Mouse (Mus musculus) limb, embryonic 11.5 days (tissue): ENCODE results near the gene Bcorl1. TPM values are rescaled to one million over a fixed set of nuclear protein-coding genes. Genes with fewer than 3 reads are reported as not detected.
A peak's percentile ranks its signal among the peaks of the same experiment; 100 is the strongest.

Experiments used
- ATAC-seq: fragments of 200-750 bp; cut with Nextera tagmentation; 2 replicates; pipeline ENCODE4 v1.8.0; 2017; ENCODE audit warnings: low read depth; ENCODE audit not compliant: insufficient number of reproducible peaks, low FRiP score, low TSS enrichment
- DNase-seq: peaks from one replicate; pipeline ENCODE4 v3.0.0-alpha.2; 2015; ENCODE audit warnings: low spot score
- H3K27ac ChIP-seq: fragments of 300-500 bp; sonication (generic); replicated peaks from 2 replicates; pipeline ENCODE4 v1.5.1; 2014; ENCODE audit warnings: low read depth, mild to moderate bottlenecking, low read length
- H3K27me3 ChIP-seq: fragments of 300-500 bp; sonication (generic); 2 replicates; pipeline ENCODE4 v1.6.1; 2014; ENCODE audit warnings: mild to moderate bottlenecking, low read length, mixed read lengths; ENCODE audit not compliant: control insufficient read depth, insufficient read depth
- H3K36me3 ChIP-seq: fragments of 300-500 bp; sonication (generic); 2 replicates; pipeline ENCODE4 v1.6.1; 2014; ENCODE audit warnings: mild to moderate bottlenecking, low read length, moderate library complexity, mixed read lengths; ENCODE audit not compliant: control insufficient read depth, insufficient read depth
- H3K4me1 ChIP-seq: fragments of 300-500 bp; sonication (generic); 2 replicates; pipeline ENCODE4 v1.6.1; 2014; ENCODE audit warnings: low read length, mixed read lengths; ENCODE audit not compliant: control insufficient read depth, insufficient read depth
- H3K4me2 ChIP-seq: fragments of 300-500 bp; sonication (generic); 2 replicates; pipeline ENCODE4 v1.6.1; 2014; ENCODE audit warnings: low read depth, mild to moderate bottlenecking, moderate library complexity; ENCODE audit not compliant: severe bottlenecking
- H3K4me3 ChIP-seq: fragments of 300-500 bp; sonication (generic); 2 replicates; pipeline ENCODE4 v1.5.1; 2014; ENCODE audit warnings: low read depth, low read length
- H3K9ac ChIP-seq: fragments of 300-500 bp; sonication (generic); 2 replicates; pipeline ENCODE4 v1.6.1; 2014; ENCODE audit warnings: mild to moderate bottlenecking, low read length
- H3K9me3 ChIP-seq: fragments of 300-500 bp; sonication (generic); 2 replicates; pipeline ENCODE4 v1.6.1; 2016; ENCODE audit warnings: low read length; ENCODE audit not compliant: control insufficient read depth
- WGBS: fragments of 180-500 bp; shearing (Covaris S2); extraction: QIAGEN DNeasy Blood & Tissue Kit; methylation state at CpG from one replicate; pipeline ENCODE4 v1.1.7; 2014; 5-methylcytosine and 5-hydroxymethylcytosine counted together
- polyA plus RNA-seq: library from polyadenylated mRNA; unstranded; fragments of >200 nt; fragmentation: Nextera tagmentation; extraction: Ambion mirVana; gene quantifications from 2 replicates; pipeline ENCODE4 v1.2.1, GENCODE M21; 2014

The Bcorl1 gene
- polyA plus RNA-seq, 1 experiment from 2014 or later = 5.4 TPM

DNA sequence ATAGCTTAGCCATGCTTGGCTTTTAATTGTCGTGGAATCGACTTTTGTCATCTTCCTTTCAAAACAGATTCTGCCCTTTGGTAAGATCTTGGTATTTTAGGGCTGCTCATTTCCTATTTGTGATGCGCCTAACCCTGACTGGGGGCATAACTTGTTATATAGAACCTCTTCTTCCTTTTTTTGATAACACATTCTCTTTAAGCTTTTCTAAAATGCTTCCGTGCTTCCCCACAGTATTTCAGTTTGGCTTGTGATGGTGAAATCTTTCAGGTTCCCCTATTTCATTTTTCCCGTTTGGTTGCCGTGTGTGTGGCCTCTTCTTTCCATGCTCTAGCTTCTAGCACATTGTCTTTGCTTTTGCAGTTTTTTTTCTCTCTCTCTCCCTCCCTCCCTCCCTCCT, 14.2 kb downstream of the Bcorl1 start:
- no peak overlapping the region for H3K27ac ChIP-seq
- ATAC-seq = no peak
- H3K4me1 ChIP-seq = no peaks in the 10 kb centered on the region
- H3K4me2 ChIP-seq = no peak overlapping the region
- no peak overlapping the region for H3K4me3 ChIP-seq
- no peak overlapping the region for H3K9ac ChIP-seq
- H3K36me3 ChIP-seq = no peaks in the 10 kb centered on the region
- no peaks in the 10 kb centered on the region for H3K27me3 ChIP-seq
- H3K9me3 ChIP-seq = no peaks in the 10 kb centered on the region
- no peak for DNase-seq
- 93% methylated on average over 6 of the region's 6 CpGs for WGBS

DNA sequence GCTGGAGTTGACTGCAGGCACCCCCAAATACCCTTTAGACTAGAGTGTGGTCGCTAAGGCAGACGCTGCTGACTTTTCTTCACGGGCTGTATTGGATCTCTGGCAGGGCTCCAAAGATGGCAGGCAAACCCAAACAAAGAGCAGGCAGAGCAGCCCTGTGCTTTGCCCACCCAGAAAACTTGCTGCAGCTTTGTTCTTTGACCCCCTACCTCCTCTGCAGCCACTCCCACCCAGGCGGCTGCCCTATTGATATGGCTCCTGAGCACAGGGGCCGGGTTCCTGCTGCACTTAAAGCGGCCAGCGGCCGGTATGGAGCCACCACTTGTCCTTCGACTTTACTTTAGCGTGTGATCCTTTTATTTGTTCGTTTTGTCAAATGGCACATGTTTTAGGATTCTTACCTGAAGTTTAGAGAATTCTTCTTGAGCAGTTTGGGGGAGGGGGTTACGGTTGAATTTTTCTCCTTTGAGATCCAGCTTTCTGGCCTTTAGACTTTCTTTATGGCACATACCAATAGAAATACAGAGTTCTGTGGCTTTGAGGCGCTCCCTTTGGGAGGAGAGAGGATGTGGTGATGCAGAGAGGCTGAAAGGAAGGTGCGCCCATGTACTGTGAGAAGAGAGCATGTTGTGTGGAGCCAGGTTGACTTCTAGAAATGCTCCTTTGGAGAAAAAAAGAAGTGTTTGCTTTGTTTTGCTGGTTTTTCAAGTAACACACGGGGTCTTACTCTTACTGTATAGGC, 24.8 kb downstream of the Bcorl1 start:
- no peaks in the 10 kb centered on the region for H3K27me3 ChIP-seq
- no peak overlapping the region for H3K27ac ChIP-seq
- H3K36me3 ChIP-seq = no peaks in the 10 kb centered on the region; the same call in 1 of the 2 replicates
- H3K4me2 ChIP-seq = no peak overlapping the region
- H3K4me1 ChIP-seq = no peaks in the 10 kb centered on the region
- DNase-seq (no peak), ATAC-seq (no peak)
- no peaks in the 10 kb centered on the region for H3K9me3 ChIP-seq
- H3K9ac ChIP-seq = no peak overlapping the region
- 43% methylated on average over 15 of the region's 15 CpGs for WGBS
- no peak overlapping the region for H3K4me3 ChIP-seq

DNA sequence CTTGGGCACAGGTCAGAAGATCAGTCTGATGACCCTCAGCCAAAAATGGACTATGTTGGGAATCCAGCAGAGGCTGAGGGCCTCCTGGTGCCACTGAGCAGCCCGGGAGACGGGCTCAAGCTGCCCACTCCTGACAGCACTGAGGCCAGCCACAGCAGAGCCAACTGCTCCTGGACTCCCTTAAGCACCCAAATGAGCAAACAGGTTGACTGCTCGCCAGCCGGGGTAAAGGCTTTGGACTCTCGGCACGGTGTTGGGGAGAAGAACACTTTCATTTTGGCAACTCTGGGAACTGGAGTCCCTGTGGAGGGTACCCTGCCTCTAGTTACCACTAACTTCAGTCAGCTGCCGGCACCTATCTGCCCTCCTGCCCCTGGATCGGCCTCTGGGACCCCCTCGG, 26.7 kb downstream of the Bcorl1 start:
- no peak overlapping the region for H3K4me2 ChIP-seq
- H3K4me3 ChIP-seq = no peak overlapping the region
- WGBS = 91% methylated on average over 8 of the region's 9 CpGs
- DNase-seq = no peak
- no peaks in the 10 kb centered on the region for H3K9me3 ChIP-seq
- no peaks in the 10 kb centered on the region for H3K4me1 ChIP-seq
- H3K36me3 ChIP-seq = no peaks in the 10 kb centered on the region; the same call in 1 of the 2 replicates
- H3K9ac ChIP-seq = no peak overlapping the region
- no peaks in the 10 kb centered on the region for H3K27me3 ChIP-seq
- no peak for ATAC-seq
- no peak overlapping the region for H3K27ac ChIP-seq

DNA sequence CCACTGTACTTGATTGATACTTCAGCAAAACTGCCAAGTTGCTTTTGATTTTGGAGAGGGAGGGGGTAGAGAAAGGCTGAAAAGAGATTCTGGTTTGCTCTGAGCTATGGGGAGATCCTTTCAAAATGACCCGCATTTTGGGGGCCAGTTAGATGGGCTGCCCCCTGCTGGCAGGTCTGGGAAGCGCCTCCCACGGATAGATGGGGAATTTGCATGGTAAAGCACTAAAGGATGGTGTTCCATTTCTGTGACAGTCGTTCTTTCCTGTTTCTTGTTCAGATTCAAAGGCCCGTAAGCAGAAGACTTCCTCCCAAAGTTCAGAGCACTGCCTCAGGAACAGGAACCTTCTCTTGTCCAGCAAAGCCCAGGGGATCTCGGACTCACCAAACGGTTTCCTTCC, 42.5 kb downstream of the Bcorl1 start:
- Histone ChIP-seq H3K4me1 (no peaks in the 10 kb centered on the region), H3K4me2 (no peak overlapping the region), H3K27me3 (no peaks in the 10 kb centered on the region), H3K9ac (no peak overlapping the region), H3K4me3 (no peak overlapping the region), H3K9me3 (no peaks in the 10 kb centered on the region), H3K36me3 (no peaks in the 10 kb centered on the region), H3K27ac (no peak overlapping the region)
- no peak for ATAC-seq
- peak; percentile 60 for DNase-seq
- 48% methylated on average over 7 of the region's 7 CpGs for WGBS

DNA sequence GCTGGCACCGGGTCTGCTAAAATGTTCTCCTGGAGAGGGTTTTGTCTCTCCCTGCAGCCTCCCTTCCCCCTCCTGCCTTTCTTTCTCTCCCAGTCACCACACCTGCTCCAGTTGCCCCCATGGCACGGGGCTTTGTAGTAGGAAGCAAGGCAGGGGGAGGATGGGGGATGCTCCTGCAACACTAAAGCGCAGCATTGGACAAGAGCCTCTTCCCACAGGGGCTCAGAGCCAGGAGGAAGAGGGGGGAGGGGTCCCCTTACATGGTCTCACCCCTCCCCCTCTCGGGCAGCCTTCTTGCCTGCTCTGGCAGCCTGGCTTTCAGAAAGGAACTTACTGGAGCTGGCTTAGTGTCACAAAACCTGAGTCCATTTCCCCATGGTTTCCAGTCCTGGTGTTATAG, 44.8 kb downstream of the Bcorl1 start:
- peaks cover 4% of the 10 kb centered on the region; the same call in 1 of the 2 replicates for H3K36me3 ChIP-seq
- DNase-seq = no peak
- H3K4me3 ChIP-seq = no peak overlapping the region
- H3K9me3 ChIP-seq = no peaks in the 10 kb centered on the region
- ATAC-seq = no peak
- no peaks in the 10 kb centered on the region for H3K4me1 ChIP-seq
- no peaks in the 10 kb centered on the region for H3K27me3 ChIP-seq
- WGBS = 62% methylated on average over 4 of the region's 4 CpGs
- no peak overlapping the region for H3K27ac ChIP-seq
- no peak overlapping the region for H3K9ac ChIP-seq
- no peak overlapping the region for H3K4me2 ChIP-seq

DNA sequence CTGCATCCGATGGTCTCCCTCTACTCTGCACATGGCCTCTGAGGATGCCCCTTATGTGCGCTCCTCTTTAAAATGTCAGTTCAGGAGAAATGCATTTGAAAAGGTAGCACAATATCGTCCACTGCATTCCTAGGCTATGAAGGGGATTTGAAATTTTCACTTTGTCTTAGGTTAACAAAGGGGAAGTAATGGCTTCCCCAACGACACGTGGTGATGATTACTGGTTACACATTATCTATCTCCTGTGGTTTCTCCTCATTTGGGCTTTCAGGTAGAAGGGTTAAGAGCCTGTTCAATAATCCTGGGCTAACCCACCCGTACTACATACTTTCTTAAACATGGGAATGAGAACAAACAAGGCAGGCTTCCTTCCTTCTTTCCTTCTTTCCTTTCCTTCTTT, 48.2 kb downstream of the Bcorl1 start:
- Histone ChIP-seq H3K9me3 (no peaks in the 10 kb centered on the region), H3K4me2 (no peak overlapping the region), H3K9ac (no peak overlapping the region), H3K27me3 (no peaks in the 10 kb centered on the region), H3K27ac (no peak overlapping the region), H3K36me3 (peaks cover 4% of the 10 kb centered on the region; the same call in 1 of the 2 replicates), H3K4me3 (no peak overlapping the region), H3K4me1 (no peaks in the 10 kb centered on the region)
- ATAC-seq (no peak), DNase-seq (no peak)
- WGBS = 89% methylated on average over 6 of the region's 6 CpGs

DNA sequence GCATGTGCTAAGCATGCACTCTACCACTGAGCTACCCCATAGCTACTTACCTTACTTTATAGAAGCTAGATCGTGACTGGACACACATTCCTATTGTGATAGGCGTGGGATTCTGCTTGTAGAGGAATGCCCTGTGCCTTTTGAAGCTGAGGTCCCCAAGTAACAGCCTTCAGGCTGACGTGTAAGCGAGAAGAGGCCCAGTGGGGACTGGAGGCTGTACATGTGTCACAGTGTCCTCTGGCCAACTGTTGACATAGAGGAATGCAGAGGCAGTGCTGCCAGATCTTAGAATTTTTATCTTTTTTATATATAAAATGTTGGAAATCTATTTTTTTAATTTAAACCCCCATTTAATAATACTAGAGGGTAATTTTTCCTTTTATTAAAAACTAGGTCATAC, 58.8 kb downstream of the Bcorl1 start:
- H3K36me3 ChIP-seq = peaks cover 3% of the 10 kb centered on the region; the same call in 1 of the 2 replicates
- H3K9me3 ChIP-seq = no peaks in the 10 kb centered on the region
- H3K4me2 ChIP-seq = no peak overlapping the region
- H3K27ac ChIP-seq = no peak overlapping the region
- H3K27me3 ChIP-seq = no peaks in the 10 kb centered on the region
- no peak for ATAC-seq
- H3K4me3 ChIP-seq = no peak overlapping the region
- no peak overlapping the region for H3K9ac ChIP-seq
- no peak for DNase-seq
- 79% methylated on average over 4 of the region's 4 CpGs for WGBS
- no peaks in the 10 kb centered on the region for H3K4me1 ChIP-seq

DNA sequence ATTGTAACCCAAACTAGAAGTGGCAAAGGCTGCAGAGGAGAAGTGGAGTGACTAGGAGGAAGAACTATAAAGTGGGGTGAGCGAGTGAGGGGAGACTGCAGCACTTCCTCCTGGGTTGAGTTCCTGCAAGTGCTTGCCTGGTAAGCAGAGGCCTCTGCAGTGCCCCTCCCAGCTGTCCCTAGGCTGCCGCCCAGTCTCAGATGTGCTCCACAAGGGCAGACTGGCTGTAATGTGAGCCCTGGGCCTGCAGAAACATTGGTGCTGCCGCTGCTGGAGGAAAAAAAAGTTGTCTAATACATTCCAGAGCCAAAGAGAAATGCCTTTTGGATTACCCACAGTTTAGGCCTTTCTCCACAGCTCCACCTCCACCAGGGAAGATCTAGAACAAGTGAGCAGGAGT, 64.0 kb downstream of the Bcorl1 start:
- H3K9me3 ChIP-seq = no peaks in the 10 kb centered on the region
- H3K36me3 ChIP-seq = 0 out of 2 replicates have a peak, but pooled peaks cover 3% of the 10 kb centered on the region
- H3K4me1 ChIP-seq = no peaks in the 10 kb centered on the region
- H3K4me3 ChIP-seq = no peak overlapping the region
- no peaks in the 10 kb centered on the region for H3K27me3 ChIP-seq
- ATAC-seq (peak; percentile 66; the same call in 1 of the 2 replicates), DNase-seq (peak; percentile 51)
- no peak overlapping the region for H3K4me2 ChIP-seq
- H3K9ac ChIP-seq = no peak overlapping the region
- peak overlapping the region; percentile 52; the same call in 1 of the 2 replicates for H3K27ac ChIP-seq
- WGBS = 33% methylated on average over 3 of the region's 3 CpGs
